Mouse (Mus musculus) frontal cortex, adult 2 months (tissue): ENCODE measurements around the gene Olfr1090. TPM values are rescaled to one million over a fixed set of nuclear protein-coding genes. Genes with fewer than 3 reads are reported as not detected.
A peak's percentile ranks its signal among the peaks of the same experiment; 100 is the strongest.

Source experiments
- DNase-seq, 2 experiments: peaks; one replicate each; pipeline ENCODE4 v3.0.0; 2022; ENCODE audit warnings: low spot score in 1 of 2; ENCODE audit errors: extremely low spot score in 1 of 2
- polyA plus RNA-seq: library from polyadenylated mRNA; depleted of rRNA; stranded (reverse); fragments of >200 nt; gene quantifications from 2 replicates; pipeline ENCODE4 v1.2.3, GENCODE M21; 2012; rRNA removed

The Olfr1090 gene
- polyA plus RNA-seq: not detected in 2 replicates

- no peak for DNase-seq
These were observed at the start of gene Olfr1090 for GRCm38 (mm10) chr2:86758893-86759292. TSS of gene Olfr1090 (minus strand) at chr2:86758993.

- DNase-seq: no peak
These were observed 23.4 kb upstream of the Olfr1090 start, which contains the start of gene Olfr1093 for GRCm38 (mm10) chr2:86782179-86782578. TSS of gene Olfr1093 (plus strand) at chr2:86782479.

- DNase-seq: peak; percentile 11 to 26
These were observed 2.3 kb upstream of the Olfr1090 start for GRCm38 (mm10) chr2:86761050-86761449.

- DNase-seq: no peak
These were observed 25.2 kb downstream of the Olfr1090 start, which contains the start of gene Olfr1089 for GRCm38 (mm10) chr2:86733601-86734000. TSS of gene Olfr1089 (minus strand) at chr2:86733701.

Other genes with a start within 250 kb of the Olfr1090 start
- gene Olfr1079, start 216.5 kb downstream of the Olfr1090 start, polyA plus RNA-seq: not detected in 2 replicates
- 0.06 TPM in 1 of 2 replicates, not detected in the other for gene Olfr1080, start 200.8 kb downstream of the Olfr1090 start, polyA plus RNA-seq
- gene Olfr1082, start 160.0 kb downstream of the Olfr1090 start, polyA plus RNA-seq: not detected in 2 replicates
- not detected in 2 replicates for gene Olfr1084, start 119.3 kb downstream of the Olfr1090 start, polyA plus RNA-seq
- gene Olfr1085, start 97.0 kb downstream of the Olfr1090 start, polyA plus RNA-seq: not detected in 2 replicates
- gene Olfr1086, start 78.9 kb downstream of the Olfr1090 start, polyA plus RNA-seq: not detected in 2 replicates
- not detected in 2 replicates for gene Olfr1087, start 60.6 kb downstream of the Olfr1090 start, polyA plus RNA-seq
- not detected in 2 replicates for gene Olfr1089, start 25.3 kb downstream of the Olfr1090 start, polyA plus RNA-seq
- not detected in 2 replicates for gene Olfr1093, start 23.5 kb upstream of the Olfr1090 start, polyA plus RNA-seq
- gene Olfr141, start 51.0 kb upstream of the Olfr1090 start, polyA plus RNA-seq: not detected in 2 replicates
- gene Olfr1094, start 65.7 kb upstream of the Olfr1090 start, polyA plus RNA-seq: not detected in 2 replicates
- not detected in 2 replicates for gene Olfr1095, start 92.7 kb upstream of the Olfr1090 start, polyA plus RNA-seq
- not detected in 2 replicates for gene Gm13723, start 115.8 kb upstream of the Olfr1090 start, polyA plus RNA-seq
- not detected in 2 replicates for gene Olfr1097, start 133.2 kb upstream of the Olfr1090 start, polyA plus RNA-seq
- not detected in 2 replicates for gene Olfr1098, start 165.6 kb upstream of the Olfr1090 start, polyA plus RNA-seq
- not detected in 2 replicates for gene Olfr1099, start 201.7 kb upstream of the Olfr1090 start, polyA plus RNA-seq
- gene Olfr1100, start 221.0 kb upstream of the Olfr1090 start, polyA plus RNA-seq: not detected in 2 replicates
- gene Olfr1101, start 232.2 kb upstream of the Olfr1090 start, polyA plus RNA-seq: not detected in 2 replicates
- gene Olfr1102, start 239.4 kb upstream of the Olfr1090 start, polyA plus RNA-seq: not detected in 2 replicates